Mouse (Mus musculus): ENCODE data around the gene Pgpep1.

Gene Pgpep1

DNA sequence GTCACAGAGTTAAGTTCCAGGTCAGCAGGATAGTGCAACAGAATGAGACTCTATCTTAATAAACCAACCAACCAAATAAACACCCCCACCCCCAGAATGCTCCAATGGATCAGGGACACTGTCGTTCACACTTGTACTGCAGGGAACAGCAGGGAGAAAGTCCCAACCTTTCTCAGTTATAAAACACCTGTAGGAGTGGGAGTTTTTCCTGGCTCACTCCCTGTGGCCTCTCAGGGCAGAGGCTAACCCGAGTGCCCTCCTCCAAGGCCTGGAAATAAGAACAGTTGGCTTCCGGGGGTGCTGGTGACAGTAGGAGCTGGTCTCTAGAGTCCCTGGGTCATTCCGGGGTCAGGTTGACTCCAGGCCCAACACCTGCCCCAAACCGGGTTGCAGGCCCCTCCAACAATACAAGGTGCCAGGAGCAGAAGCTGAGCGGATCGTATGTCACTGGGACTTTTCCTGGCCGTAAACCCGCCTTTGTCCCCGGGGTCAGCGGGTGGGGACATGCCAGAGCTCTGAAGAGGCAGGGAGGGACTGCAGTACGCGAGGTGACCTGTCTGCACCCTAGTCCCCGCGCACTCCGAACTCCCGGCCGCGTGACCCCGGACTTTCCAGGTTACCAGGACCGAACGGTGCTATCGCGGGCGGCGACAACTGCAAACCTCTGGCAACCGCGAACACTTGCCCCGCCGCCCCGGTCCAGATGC is 1.1 kb downstream of the Pgpep1 start:
- DNase-seq (ENCODE audit: low spot score), result no peak

GRCm38 (mm10) chr8:70657739-70658138 is 2.4 kb downstream of the Pgpep1 start:
- no peak for DNase-seq (ENCODE audit: low spot score)

DNA sequence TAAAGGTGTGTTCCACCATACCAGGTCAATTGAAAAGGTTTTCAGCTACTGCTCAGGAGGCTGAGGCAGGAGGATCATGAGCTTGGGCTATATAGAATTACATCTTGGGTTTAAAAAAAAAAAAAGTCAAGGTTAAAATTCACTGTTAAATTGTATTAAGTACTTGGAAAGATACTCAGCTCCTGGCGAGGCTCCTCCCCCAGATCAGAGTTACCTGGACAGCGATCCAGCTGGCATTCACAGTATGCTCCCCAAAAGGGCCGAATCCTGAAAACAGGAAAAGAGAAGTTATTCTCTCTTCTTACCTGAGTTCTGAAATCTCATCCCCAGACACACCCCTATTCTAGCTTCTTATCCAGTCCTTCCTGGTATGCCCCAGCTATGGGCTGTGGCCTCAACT is 3.0 kb downstream of the Pgpep1 start:
- no peak for DNase-seq (ENCODE audit: low spot score)

DNA sequence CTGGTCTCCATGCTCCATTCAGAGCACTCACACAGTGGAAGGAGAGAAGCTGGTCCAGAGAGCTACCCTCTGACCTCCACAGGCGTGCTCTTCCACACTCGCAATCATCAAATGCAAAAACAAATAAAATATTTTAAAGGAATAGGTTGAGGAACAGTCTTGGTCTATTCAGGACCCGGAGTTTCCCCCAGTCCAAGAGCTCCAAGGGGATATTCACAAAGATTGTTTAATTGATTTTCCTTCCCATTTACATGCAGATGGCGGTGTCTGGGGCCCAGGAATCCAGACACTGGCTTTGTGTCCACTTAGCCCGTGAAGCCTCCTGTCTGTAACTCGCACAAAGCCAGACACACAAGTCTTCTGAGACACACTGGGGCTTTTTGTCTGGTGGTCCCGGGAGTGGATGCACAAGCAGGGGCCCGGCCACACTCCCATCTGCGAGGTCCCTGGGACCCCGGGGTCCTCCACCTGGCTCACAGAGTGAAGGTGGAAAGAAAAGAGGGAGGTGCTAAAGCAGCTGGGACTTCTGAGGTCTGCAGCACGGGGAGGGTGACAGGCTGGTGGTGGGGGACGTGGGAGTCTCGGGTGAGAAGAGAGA is 3.9 kb downstream of the Pgpep1 start:
- no peak for DNase-seq (ENCODE audit: low spot score)

DNA sequence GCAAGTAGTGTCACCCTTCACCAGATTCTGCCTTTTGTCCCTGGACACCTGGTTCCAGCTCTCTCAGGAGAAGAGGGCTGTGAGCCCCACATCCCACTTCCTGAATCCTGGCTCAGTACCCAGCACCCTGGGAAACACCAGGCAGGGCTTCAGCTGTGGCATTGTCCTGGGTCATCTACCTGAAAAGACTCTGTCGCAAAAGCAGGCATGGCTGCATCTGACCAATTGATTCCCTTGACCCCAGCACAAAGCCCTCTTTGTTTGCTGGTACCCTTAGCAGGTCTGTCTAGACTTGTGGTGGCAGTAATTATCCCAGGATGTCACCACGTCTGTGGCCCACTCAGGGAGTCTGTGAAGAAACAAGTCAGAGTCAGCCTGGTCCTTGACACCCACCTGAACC is 4.7 kb downstream of the Pgpep1 start:
- no peak for DNase-seq (ENCODE audit: low spot score)

GRCm38 (mm10) chr8:70654121-70654520 is 6.1 kb downstream of the Pgpep1 start:
- DNase-seq (ENCODE audit: low spot score), result no peak

GRCm38 (mm10) chr8:70653226-70653625 is 7.0 kb downstream of the Pgpep1 start:
- DNase-seq (ENCODE audit: low spot score), result no peak

DNA sequence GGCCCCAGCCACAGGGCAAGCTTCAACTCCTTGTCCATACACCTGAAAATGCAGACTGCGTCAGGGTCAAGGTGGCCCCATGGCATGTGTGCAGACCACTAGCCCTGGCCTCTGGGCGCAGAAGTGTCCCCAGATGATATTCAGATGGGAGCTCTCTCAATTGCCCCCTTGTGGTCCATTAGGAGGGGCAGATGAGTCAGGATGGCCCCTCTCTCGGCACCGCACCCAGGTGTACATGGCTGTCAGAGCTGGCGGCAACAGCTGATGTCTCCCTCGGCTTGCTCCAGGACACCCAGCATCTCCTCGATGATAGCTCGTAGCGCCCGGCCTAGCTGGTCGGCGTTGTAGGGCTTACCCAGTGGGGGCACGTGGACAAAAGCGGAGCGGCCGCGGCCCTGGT is 9.8 kb downstream of the Pgpep1 start:
- no peak for DNase-seq (ENCODE audit: low spot score)

GRCm38 (mm10) chr8:70649324-70649723 is 10.9 kb downstream of the Pgpep1 start:
- DNase-seq (ENCODE audit: low spot score), result no peak

DNA sequence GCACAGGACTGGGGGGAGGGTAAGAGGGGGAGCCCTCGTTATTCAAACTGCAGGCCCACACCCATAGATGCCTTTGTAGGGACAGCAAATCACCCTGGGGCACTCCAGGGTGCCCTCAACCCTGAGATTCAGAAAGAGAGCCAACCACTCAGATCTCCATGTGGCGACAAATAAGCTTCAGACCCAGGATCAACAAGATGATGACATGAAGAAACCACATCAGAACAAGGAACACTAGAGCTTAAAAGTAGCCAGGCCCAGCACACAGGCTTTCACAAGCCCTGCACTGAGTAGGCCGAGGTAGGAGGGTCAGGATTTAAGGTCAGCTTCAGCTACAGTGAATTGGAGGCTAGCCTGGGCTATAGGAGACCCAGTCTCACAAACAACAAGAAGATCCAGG is 11.3 kb downstream of the Pgpep1 start:
- no peak for DNase-seq (ENCODE audit: low spot score)

DNA sequence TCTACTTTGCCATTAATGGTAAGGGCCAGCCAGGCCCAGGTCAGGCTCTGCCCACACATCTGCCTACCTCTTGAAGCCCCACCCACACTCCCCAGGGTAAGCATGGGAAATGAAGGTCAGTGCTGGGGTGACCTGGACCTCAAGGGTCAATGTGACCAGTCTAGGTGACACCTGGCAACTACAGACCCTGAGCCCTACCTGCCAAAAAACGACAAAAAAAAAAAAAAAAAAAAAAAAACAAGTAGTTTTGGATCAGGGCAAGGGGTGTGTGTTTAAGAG is 12.1 kb downstream of the Pgpep1 start:
- no peak for DNase-seq (ENCODE audit: low spot score)

- DNase-seq (ENCODE audit: low spot score), result no peak
Measured at GRCm38 (mm10) chr8:70647343-70648163, 12.6 kb downstream of the Pgpep1 start.

DNA sequence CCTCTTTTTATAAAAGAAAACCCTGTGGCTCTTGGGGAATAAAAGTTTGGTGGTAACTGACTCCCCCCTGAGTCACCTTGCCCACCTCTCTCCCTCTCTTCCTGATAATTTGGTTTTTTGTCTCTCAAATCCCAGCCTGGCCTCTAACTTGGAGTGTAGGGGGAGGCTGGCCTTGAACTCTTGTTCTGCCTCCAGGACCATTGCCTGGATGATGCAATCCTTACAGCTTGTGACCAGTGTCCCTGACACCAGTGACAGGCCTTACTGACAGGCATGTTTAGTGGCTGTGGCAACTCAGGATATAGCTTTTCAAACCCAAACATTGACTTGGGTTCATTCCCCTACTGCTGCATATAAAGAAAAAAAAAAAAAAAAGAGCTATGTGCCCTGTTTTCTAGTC is 13.4 kb downstream of the Pgpep1 start:
- no peak for DNase-seq (ENCODE audit: low spot score)

GRCm38 (mm10) chr8:70646369-70646768 is 13.8 kb downstream of the Pgpep1 start:
- no peak for DNase-seq (ENCODE audit: low spot score)

DNA sequence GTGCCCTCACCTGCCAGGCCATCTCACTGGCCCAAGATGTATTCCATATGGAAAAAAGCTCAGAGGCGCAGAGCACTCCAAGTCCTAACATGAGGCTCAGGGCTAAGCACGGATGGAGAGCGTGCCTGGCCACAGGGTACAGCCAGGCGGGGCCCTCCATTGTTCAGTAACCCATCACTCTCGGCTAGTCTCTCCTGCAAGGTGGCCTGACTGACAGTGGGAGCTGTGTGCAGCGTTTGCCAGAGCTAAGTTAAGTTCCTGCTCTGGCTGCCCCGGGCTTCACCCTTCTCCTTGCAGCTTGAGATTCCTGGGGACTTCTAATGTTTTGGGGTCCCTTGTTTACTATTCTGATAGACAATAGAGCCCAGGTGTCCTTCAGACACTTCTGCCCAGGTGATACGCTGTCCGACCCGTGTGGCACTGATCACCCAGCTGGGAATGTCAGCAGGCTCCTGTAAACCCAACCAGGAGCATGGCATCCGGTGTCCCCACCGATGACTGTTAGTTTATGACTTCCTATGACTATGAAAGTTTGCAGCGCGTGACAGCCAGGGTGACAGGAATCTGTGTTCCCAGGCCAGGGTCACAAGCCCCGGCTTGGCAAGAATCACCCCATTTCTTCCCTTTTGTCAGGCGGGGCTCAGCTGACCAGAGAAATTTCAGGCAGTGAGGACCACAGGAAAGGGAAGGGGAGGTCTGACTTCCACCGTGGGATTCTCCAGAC is 14.5 kb downstream of the Pgpep1 start:
- no peak for DNase-seq (ENCODE audit: low spot score)

DNA sequence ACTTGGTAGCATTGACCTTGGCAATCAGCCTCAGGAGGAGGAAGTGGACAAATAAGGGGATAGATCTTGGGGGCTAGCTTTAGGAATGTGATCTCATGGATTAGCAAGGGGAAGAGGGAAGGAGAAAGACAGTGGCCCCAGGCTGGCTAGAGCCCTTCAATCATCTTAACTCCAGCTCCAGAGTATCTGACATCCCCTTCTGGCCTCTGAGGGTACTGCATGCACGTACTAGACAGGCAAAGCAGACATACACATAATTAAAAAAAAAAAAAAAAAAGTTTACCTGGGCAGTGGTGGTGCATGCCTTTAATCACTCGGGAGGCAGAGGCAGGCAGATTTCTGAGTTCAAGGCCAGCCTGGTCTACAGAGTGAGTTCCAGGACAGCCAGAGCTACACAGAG is 16.1 kb downstream of the Pgpep1 start:
- no peak for DNase-seq (ENCODE audit: low spot score)

- no peak for DNase-seq (ENCODE audit: low spot score)
Measured at GRCm38 (mm10) chr8:70643019-70643418, 17.2 kb downstream of the Pgpep1 start.

DNA sequence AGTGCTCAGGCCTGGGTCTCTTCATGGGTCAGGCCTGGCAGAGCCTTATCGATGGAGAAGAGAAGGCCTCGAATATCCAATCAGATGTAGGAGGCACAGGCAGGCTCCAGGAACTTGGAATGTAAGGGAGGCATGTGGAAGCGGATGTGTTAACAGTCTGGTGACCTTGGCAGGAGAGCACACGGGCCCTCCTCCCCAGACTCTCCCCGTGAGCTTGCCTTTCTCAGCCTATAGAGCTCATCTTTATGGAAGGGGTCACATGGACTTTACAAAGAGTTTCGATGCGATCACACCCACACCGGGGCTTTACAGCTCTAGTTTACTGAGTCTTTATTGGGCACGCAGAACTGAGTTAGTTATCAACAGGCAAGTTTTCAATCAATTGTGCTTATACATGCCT is 21.4 kb downstream of the Pgpep1 start:
- no peak for DNase-seq (ENCODE audit: low spot score)

- DNase-seq (ENCODE audit: low spot score), result no peak
Measured at GRCm38 (mm10) chr8:70636838-70637237, 23.4 kb downstream of the Pgpep1 start.

DNA sequence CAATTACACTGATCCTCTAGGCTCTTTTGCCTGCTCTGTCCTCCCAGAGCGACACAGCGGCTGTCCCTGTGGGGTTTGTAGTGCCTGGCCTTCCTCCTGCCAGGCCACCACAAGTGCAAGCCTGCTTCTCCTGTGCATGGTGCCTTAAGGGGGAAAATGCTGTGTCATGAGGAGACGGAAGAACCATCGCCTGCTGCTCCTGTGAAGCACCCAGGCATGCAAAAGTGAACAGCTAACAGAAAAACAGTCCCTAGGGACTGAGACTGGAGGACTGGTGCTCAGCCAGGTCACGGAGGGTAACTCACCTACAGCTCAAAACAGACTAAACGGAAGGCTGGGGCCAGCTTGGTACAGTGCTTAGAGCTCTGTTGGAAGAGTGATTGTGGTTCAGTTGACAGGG is 24.7 kb downstream of the Pgpep1 start:
- DNase-seq (ENCODE audit: low spot score), result no peak

DNA sequence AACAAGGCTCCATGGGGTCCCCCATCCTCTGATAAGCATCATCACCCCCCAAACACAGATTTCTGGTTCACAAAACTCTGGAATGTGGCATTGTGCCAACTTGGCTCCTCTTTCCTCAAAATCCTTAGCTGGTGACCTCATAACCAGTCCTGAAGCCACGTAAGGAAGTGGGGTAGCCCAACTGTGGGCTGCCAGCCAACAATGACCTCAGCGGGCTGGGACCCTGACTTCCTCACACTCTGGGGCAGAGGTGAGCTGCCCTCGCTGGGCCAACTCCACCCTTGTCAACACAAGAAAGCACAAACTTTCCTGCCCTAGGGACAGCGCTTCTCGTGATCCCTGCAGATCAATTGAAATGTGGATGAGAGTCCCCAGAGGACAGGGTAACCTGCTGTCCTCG is 26.1 kb downstream of the Pgpep1 start:
- no peak for DNase-seq (ENCODE audit: low spot score)

- DNase-seq (ENCODE audit: low spot score), result no peak
Measured at GRCm38 (mm10) chr8:70632346-70632892, 27.8 kb downstream of the Pgpep1 start, which contains the start of gene Gdf15. Gene Gdf15, minus strand, starts transcription at chr8:70632456.
